Comparison of ENCODE assay signal across 12 mouse cellular contexts in genomic region chr13:35880555-35881046, GRCm38 (mm10). TPM values are rescaled to one million over a fixed set of nuclear protein-coding genes. Genes with fewer than 3 reads are reported as not detected.
DNase-seq lines count a peak whose midpoint lies in the region; ATAC-seq lines count a peak whose summit lies in the region.
"Had no signal": no experiment of that assay in that cellular context is flagged by ENCODE, and none has a peak within 500 bp of the region (broad histone marks: within the 10 kb centered on the region; RNA-seq: fewer than 3 reads in every experiment).

No protein-coding gene starts in this region.

- no peak overlapping the region for H3K4me2 ChIP-seq in hindbrain, embryonic 15.5 days
- no peak overlapping the region for H3K4me2 ChIP-seq in hindbrain, embryonic 11.5 days (replicated peaks; ENCODE audit: low read depth, low read length)
- H3K4me2 ChIP-seq in midbrain, embryonic 16.5 days (ENCODE audit: low read length): no peak overlapping the region
- H3K4me2 ChIP-seq: intestine, embryonic 15.5 days; stomach, embryonic 15.5 days had no signal

- DNase-seq in hindbrain, embryonic 11.5 days (ENCODE audit: low spot score): no peak
- peak; percentile 83 for DNase-seq in kidney, adult 9 months
- no peak for DNase-seq in frontal cortex, postnatal 36 days (ENCODE audit: low spot score in 2 of 2)
- DNase-seq: cerebellum, adult 2 months; gastrocnemius, postnatal 36 days; liver had no signal

- H3K27ac ChIP-seq in hindbrain, embryonic 15.5 days (replicated peaks): no peak overlapping the region
- no peak overlapping the region for H3K27ac ChIP-seq in hindbrain, embryonic 11.5 days (ENCODE audit: low read depth, low read length)
- no peak overlapping the region for H3K27ac ChIP-seq in midbrain, embryonic 16.5 days (ENCODE audit: low read length)
- H3K27ac ChIP-seq: intestine, embryonic 15.5 days; stomach, embryonic 15.5 days had no signal

- no peak overlapping the region for H3K9ac ChIP-seq in hindbrain, embryonic 15.5 days
- no peak overlapping the region for H3K9ac ChIP-seq in hindbrain, embryonic 11.5 days (ENCODE audit: low read depth, low read length)
- H3K9ac ChIP-seq in midbrain, embryonic 16.5 days (ENCODE audit: low read depth, low read length): no peak overlapping the region
- H3K9ac ChIP-seq: intestine, embryonic 15.5 days; stomach, embryonic 15.5 days had no signal

- WGBS in hindbrain, embryonic 15.5 days: 56% methylated on average over 6 of the region's 6 CpGs
- 82% methylated on average over 6 of the region's 6 CpGs for WGBS in hindbrain, embryonic 11.5 days
- WGBS in midbrain, embryonic 16.5 days: 63% methylated on average over 6 of the region's 6 CpGs

- no peaks in the 10 kb centered on the region for H3K27me3 ChIP-seq in hindbrain, embryonic 15.5 days
- no peaks in the 10 kb centered on the region for H3K27me3 ChIP-seq in hindbrain, embryonic 11.5 days (ENCODE audit: control insufficient read depth, insufficient read depth, low read length)
- H3K27me3 ChIP-seq in megakaryocyte, embryonic 14.5 days (replicated peaks): peaks cover 32% of the 10 kb centered on the region
- H3K27me3 ChIP-seq in midbrain, embryonic 16.5 days (ENCODE audit: control insufficient read depth, insufficient read depth, low read depth, low read length): no peaks in the 10 kb centered on the region
- H3K27me3 ChIP-seq: intestine, embryonic 15.5 days; stomach, embryonic 15.5 days had no signal

- no peak overlapping the region for H3K4me3 ChIP-seq in hindbrain, embryonic 15.5 days
- H3K4me3 ChIP-seq in hindbrain, embryonic 11.5 days (ENCODE audit: low read depth, low read length): no peak overlapping the region
- peak overlapping the region; percentile 1 for H3K4me3 ChIP-seq in megakaryocyte, embryonic 14.5 days (replicated peaks)
- no peak overlapping the region for H3K4me3 ChIP-seq in midbrain, embryonic 16.5 days (ENCODE audit: low read depth, low read length)
- H3K4me3 ChIP-seq: intestine, embryonic 15.5 days; stomach, embryonic 15.5 days had no signal

- no peaks in the 10 kb centered on the region for H3K36me3 ChIP-seq in hindbrain, embryonic 15.5 days
- H3K36me3 ChIP-seq in hindbrain, embryonic 11.5 days (ENCODE audit: control insufficient read depth, insufficient read depth, low read length): no peaks in the 10 kb centered on the region
- no peaks in the 10 kb centered on the region for H3K36me3 ChIP-seq in megakaryocyte, embryonic 14.5 days (replicated peaks; ENCODE audit: low read length)
- H3K36me3 ChIP-seq in midbrain, embryonic 16.5 days (ENCODE audit: control insufficient read depth, insufficient read depth, low read length): no peaks in the 10 kb centered on the region
- H3K36me3 ChIP-seq: intestine, embryonic 15.5 days; stomach, embryonic 15.5 days had no signal

- no peaks in the 10 kb centered on the region for H3K9me3 ChIP-seq in hindbrain, embryonic 15.5 days
- no peaks in the 10 kb centered on the region for H3K9me3 ChIP-seq in hindbrain, embryonic 11.5 days (ENCODE audit: control insufficient read depth, low read length)
- H3K9me3 ChIP-seq in megakaryocyte, embryonic 14.5 days: no peaks in the 10 kb centered on the region
- H3K9me3 ChIP-seq in midbrain, embryonic 16.5 days (replicated peaks; ENCODE audit: control insufficient read depth, low read length, poor library complexity, severe bottlenecking): no peaks in the 10 kb centered on the region
- H3K9me3 ChIP-seq: intestine, embryonic 15.5 days; stomach, embryonic 15.5 days had no signal

- ATAC-seq in hindbrain, embryonic 15.5 days (ENCODE audit: low FRiP score, low read depth): peak; percentile 73; the same call in 1 of the 2 replicates
- ATAC-seq in hindbrain, embryonic 11.5 days (ENCODE audit: low FRiP score): no peak
- ATAC-seq in megakaryocyte, adult 5-6 weeks (ENCODE audit: poor library complexity, severe bottlenecking): no peak
- peak; percentile 64; the same call in 1 of the 2 replicates for ATAC-seq in midbrain, embryonic 16.5 days
- ATAC-seq: intestine, embryonic 15.5 days had no signal

- peaks cover 7% of the 10 kb centered on the region; the same call in 1 of the 2 replicates for H3K4me1 ChIP-seq in hindbrain, embryonic 15.5 days (replicated peaks)
- H3K4me1 ChIP-seq in hindbrain, embryonic 11.5 days (replicated peaks; ENCODE audit: control insufficient read depth, insufficient read depth, low read length): no peaks in the 10 kb centered on the region
- H3K4me1 ChIP-seq in megakaryocyte, embryonic 14.5 days: no peaks in the 10 kb centered on the region
- H3K4me1 ChIP-seq in midbrain, embryonic 16.5 days (ENCODE audit: control insufficient read depth, insufficient read depth, low read length): no peaks in the 10 kb centered on the region
- H3K4me1 ChIP-seq: intestine, embryonic 15.5 days; stomach, embryonic 15.5 days had no signal

RNA-seq across cellular contexts. Expression of gene Rpp40, which starts 25.6 kb away (rescaled TPM):
- 7.4 and 8.4 TPM in 2 replicates for polyA plus RNA-seq in hindbrain, embryonic 15.5 days (2015; fragmentation: Nextera tagmentation; extraction: Ambion mirVana)
- 19.4 and 22.5 TPM in 2 replicates for polyA plus RNA-seq in hindbrain, embryonic 11.5 days (2014; fragmentation: Nextera tagmentation; extraction: Ambion mirVana)
- polyA plus RNA-seq in megakaryocyte, embryonic 14.5 days (2012; ENCODE audit: insufficient read depth, low replicate concordance): 11.5 TPM in 1 of 2 replicates, not detected in the other
- 4.5 and 5.0 TPM in 2 replicates for total RNA-seq in megakaryocyte, adult 5-6 weeks (2015)
- total RNA-seq in megakaryocyte, adult 5-6 weeks (2017): 2.3 and 3.7 TPM in 2 replicates
- polyA plus RNA-seq in midbrain, embryonic 16.5 days (2015; fragmentation: Nextera tagmentation; extraction: Ambion mirVana): 5.2 and 6.8 TPM in 2 replicates

Comparison
In these comparisons a context has a peak if more than half of its experiments do, and no peak if none do; other contexts are left out.
1. ATAC-seq: peak in hindbrain, embryonic 15.5 days (single experiment) and midbrain, embryonic 16.5 days (single experiment); none in hindbrain, embryonic 11.5 days (single experiment) and megakaryocyte, adult 5-6 weeks (single experiment).